Mouse (Mus musculus): ENCODE measurements at regions not wholly inside any gene's neighbourhood (a gene's known extent, or its start where the extent isn't known, plus 50 kb on each side); places are given as distances from the start of the nearest gene placed in this dataset.

DNA sequence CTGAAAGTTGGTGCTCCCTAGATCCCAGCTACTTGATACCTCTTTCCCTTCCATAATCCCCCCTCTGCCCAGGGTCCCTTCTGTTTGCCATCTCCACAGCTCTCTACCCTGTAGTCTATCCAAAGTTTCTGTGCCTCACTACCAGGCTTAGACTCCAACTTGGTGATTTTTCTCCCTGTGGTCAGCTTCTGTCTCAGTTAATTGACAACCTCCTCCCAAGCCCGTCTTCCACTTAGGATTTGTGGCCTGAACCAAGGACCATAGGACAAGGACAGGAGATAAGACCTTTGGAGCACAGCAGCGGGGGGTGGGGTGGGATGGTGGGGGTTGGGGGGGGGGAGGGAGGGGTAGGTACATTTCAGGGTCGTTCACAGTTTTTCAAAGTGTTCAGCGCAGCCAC lies 371.3 kb downstream of the Eipr1 start:
- no peak for DNase-seq (ENCODE audit: low spot score)

GRCm38 (mm10) chr12:29124079-29124668 lies 372.6 kb downstream of the Eipr1 start:
- no peak for DNase-seq (ENCODE audit: low spot score)

DNA sequence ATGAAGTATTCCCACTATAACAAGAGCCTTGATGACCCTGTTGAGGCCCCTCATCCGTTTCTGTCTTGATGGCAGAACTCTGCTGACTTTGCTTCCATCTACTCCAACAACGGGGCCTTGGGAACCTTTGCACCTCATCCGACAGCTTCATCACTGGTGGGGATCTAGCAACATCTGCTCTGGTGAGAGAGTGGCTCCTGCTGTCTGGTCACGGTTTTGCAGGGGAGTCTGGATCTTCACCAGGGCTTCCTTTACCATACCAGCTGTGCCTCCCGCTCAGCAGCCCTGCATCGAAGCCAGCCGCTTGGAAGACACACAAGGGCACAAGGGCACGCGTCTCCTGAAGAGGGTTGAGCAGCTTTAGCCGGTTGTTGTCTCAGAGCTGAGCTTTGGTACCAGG lies 377.2 kb downstream of the Eipr1 start:
- DNase-seq (ENCODE audit: low spot score) = peak; percentile 72

GRCm38 (mm10) chr12:29129331-29129730 lies 377.7 kb downstream of the Eipr1 start:
- DNase-seq (ENCODE audit: low spot score) = no peak

- no peak for DNase-seq (ENCODE audit: low spot score)
Observed at GRCm38 (mm10) chr12:29134326-29134725, 382.7 kb downstream of the Eipr1 start.

DNA sequence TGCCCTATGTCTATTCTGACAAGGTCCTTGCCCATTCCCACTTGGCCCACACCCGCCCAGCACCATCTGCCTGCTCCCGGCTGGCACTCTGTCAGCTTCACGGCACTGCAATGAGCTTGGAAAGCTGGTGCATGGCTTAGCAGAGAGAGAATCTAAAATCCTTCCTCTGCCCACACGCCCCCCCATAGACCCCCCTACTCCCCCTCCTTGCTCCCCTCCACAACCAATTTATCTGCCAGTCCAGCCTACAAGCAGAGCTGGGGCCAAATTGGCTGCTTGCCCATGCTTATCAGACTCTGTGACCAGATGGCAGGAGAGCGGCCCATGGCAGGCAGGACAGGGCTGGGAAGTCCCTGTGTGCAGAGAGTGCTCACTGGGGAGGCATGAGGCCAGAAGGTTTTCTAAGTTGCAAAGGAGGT lies 385.3 kb downstream of the Eipr1 start:
- peak; percentile 51 for DNase-seq (ENCODE audit: low spot score)

GRCm38 (mm10) chr12:29137455-29137854 lies 385.9 kb downstream of the Eipr1 start:
- DNase-seq (ENCODE audit: low spot score) = no peak

- DNase-seq (ENCODE audit: low spot score) = no peak
Observed at GRCm38 (mm10) chr12:29140576-29140975, 387.6 kb upstream of the Myt1l start.

GRCm38 (mm10) chr12:29141132-29141531 lies 387.1 kb upstream of the Myt1l start:
- DNase-seq (ENCODE audit: low spot score) = no peak

- no peak for DNase-seq (ENCODE audit: low spot score)
Observed at GRCm38 (mm10) chr12:29141855-29142254, 386.3 kb upstream of the Myt1l start.

DNA sequence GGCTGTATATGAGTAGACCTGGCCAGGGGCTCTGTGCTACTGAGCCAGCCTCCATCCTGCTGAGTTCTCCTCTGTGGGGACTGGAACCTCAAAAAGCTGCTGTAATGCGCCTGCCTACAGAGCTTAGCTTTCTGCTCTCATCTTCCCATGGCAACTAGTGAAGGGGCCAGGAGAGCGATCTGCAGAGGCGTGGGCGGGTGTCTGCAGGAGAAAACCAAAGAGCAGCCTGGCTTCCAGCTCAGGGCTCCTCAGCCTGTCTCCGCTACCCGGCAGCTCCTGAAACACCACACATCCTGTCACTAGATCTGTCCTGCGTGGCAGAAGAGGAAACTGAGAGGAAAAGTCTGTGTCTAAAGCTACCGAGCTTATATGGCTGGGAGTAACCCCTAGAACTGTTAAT lies 384.9 kb upstream of the Myt1l start:
- no peak for DNase-seq (ENCODE audit: low spot score)

- DNase-seq (ENCODE audit: low spot score) = no peak
Observed at GRCm38 (mm10) chr12:29160920-29161319, 367.3 kb upstream of the Myt1l start.

- DNase-seq (ENCODE audit: low spot score) = no peak
Observed at GRCm38 (mm10) chr12:29161546-29161945, 366.6 kb upstream of the Myt1l start.

- no peak for DNase-seq (ENCODE audit: low spot score)
Observed at GRCm38 (mm10) chr12:29164701-29165100, 363.5 kb upstream of the Myt1l start.

- no peak for DNase-seq (ENCODE audit: low spot score)
Observed at GRCm38 (mm10) chr12:29166316-29166715, 361.9 kb upstream of the Myt1l start.

- DNase-seq (ENCODE audit: low spot score) = no peak
Observed at GRCm38 (mm10) chr12:29167922-29168321, 360.3 kb upstream of the Myt1l start.

GRCm38 (mm10) chr12:29175698-29176440 lies 352.3 kb upstream of the Myt1l start:
- DNase-seq (ENCODE audit: low spot score) = no peak

DNA sequence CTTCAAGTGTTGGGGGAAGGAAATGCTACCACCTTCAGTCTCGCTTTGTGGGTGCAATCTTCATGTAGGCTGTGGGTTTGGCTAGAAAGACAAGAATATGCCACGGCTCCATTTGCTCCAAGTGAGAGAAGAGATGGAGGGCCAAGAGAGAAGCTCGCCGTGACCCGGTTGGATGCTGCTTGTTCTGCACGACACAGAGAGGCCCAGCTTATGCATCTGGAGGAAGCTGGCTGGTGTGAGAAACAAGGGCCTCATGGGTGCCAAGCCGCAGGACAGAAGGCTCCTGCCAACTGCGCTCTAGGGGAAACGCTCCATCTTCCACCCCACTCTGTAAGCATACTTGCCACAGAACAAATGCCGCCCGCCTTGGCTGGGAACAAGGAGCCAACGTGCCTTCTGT lies 351.0 kb upstream of the Myt1l start:
- DNase-seq (ENCODE audit: low spot score) = no peak

- DNase-seq (ENCODE audit: low spot score) = peak; percentile 8
Observed at GRCm38 (mm10) chr12:29178168-29178895, 349.9 kb upstream of the Myt1l start.

DNA sequence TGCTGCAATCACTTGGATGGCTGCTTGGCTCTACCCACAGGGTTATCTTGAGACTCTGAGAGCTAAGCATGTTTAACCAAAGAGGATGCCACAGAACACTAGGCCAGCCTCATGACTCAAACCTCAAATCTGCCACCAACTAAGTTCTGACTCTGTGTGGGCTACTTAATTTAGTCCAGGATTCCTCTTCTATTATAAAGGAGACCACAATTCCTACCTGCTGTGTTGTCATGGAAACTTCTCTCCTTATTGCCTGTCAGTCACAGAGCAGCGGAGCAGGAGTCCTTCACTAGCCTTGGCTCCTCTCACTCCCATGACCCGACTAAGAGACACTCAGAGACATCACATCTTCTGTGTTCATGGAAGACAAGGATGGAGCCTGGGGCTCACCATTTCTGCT lies 348.8 kb upstream of the Myt1l start:
- DNase-seq (ENCODE audit: low spot score) = peak; percentile 20

DNA sequence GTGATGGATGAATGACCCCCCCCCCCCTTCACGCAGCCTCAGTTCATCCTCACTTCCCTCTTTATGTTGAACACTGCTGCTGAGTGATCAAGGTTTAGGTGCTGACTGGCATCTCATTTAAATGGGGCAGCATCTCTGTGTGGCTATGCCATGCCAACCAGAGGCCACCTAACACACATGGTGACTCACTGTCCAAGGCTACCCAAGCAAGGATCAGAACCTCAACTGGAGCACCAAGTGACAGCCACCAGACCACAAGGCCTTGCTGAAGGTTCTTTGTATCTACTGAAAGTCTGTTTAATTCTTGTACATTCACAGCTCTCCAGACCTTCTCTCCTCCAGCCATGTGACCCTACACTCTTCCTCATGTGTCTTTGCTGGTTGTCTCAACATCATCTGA lies 347.6 kb upstream of the Myt1l start:
- no peak for DNase-seq (ENCODE audit: low spot score)

- no peak for DNase-seq (ENCODE audit: low spot score)
Observed at GRCm38 (mm10) chr12:29187619-29188018, 340.6 kb upstream of the Myt1l start.

GRCm38 (mm10) chr12:29192391-29192790 lies 335.8 kb upstream of the Myt1l start:
- no peak for DNase-seq (ENCODE audit: low spot score)
